Mouse (Mus musculus) spleen, adult 2 months (tissue): ENCODE results near the gene Lrfn3.
A peak's percentile ranks its signal among the peaks of the same experiment; 100 is the strongest.

Experiments used
- CTCF ChIP-seq: fragments of 200-500 bp; IDR thresholded peaks from 2 replicates; pipeline ENCODE4 v1.5.1; 2011; ENCODE audit warnings: mild to moderate bottlenecking, inconsistent platforms; ENCODE audit not compliant: insufficient read depth, insufficient read length, insufficient replicate concordance; ENCODE audit errors: extremely low read depth
- POLR2A ChIP-seq: fragments of 200-500 bp; IDR thresholded peaks from 2 replicates; pipeline ENCODE4 v1.6.1; 2011; ENCODE audit warnings: low read depth, low read length, inconsistent platforms

DNA sequence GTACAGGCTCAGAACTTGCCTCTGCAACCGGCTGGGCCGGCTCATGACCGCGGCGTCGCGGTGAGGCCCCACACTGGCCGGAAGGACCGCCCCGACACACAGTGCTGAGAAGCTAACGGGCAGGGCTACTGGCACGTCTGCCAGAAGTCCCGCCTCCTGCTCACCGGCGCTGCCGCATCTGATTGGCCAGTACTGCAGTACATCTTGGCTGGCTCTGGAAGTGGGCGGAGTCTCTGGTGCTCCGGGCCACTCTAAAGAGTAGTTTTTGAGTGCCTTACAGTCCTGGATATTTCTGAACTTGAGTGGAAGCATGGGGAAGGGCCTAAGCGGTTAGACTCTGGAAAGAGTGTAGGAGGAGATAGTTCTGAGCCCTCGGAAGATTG lies 40.3 kb downstream of the Lrfn3 start:
- TF ChIP-seq POLR2A = peak; percentile 65; the same call in 1 of the 2 replicates
- TF ChIP-seq CTCF = no peak
